Mouse (Mus musculus) midbrain, embryonic 10.5 days (tissue): ENCODE measurements at regions not wholly inside any gene's neighbourhood (a gene's known extent, or its start where the extent isn't known, plus 50 kb on each side); places are given as distances from the start of the nearest gene placed in this dataset.
"Not testable (repeated sequence)": the region's sequence is repeated elsewhere in the genome, so short reads cannot be mapped to it uniquely, and the experiment has no call there.

ENCODE experiments used
- DNase-seq: peaks from one replicate; pipeline ENCODE4 v3.0.0-alpha.2; 2017; ENCODE audit warnings: low spot score
- H3K27ac ChIP-seq: fragments of 300-500 bp; sonication (generic); replicated peaks from 2 replicates; pipeline ENCODE4 v1.5.1; 2016; ENCODE audit warnings: mild to moderate bottlenecking
- H3K27me3 ChIP-seq: fragments of 300-500 bp; sonication (generic); 2 replicates; pipeline ENCODE4 v1.6.1; 2016; ENCODE audit warnings: low read depth, mild to moderate bottlenecking; ENCODE audit not compliant: poor library complexity, severe bottlenecking
- H3K36me3 ChIP-seq: fragments of 300-500 bp; sonication (generic); 2 replicates; pipeline ENCODE4 v1.6.1; 2016; ENCODE audit warnings: mild to moderate bottlenecking, moderate library complexity
- H3K4me1 ChIP-seq: fragments of 300-500 bp; sonication (generic); 2 replicates; pipeline ENCODE4 v1.6.1; 2016
- H3K4me3 ChIP-seq: fragments of 300-500 bp; sonication (generic); 2 replicates; pipeline ENCODE4 v1.5.1; 2016; ENCODE audit warnings: mild to moderate bottlenecking, moderate library complexity
- H3K9me3 ChIP-seq: fragments of 300-500 bp; sonication (generic); replicated peaks from 2 replicates; pipeline ENCODE4 v1.6.1; 2016; ENCODE audit warnings: mild to moderate bottlenecking
- WGBS: fragments of 180-500 bp; shearing (Covaris S2); methylation state at CpG from one replicate; pipeline ENCODE4 v1.1.7; 2016; 5-methylcytosine and 5-hydroxymethylcytosine counted together

GRCm38 (mm10) chrX:50675356-50675755 is 165.5 kb upstream of the Stk26 start:
- WGBS = 39% methylated on average over 6 of the region's 6 CpGs
- Histone ChIP-seq H3K27me3 (no peaks in the 10 kb centered on the region), H3K9me3 (no peaks in the 10 kb centered on the region), H3K36me3 (no peaks in the 10 kb centered on the region), H3K27ac (no peak overlapping the region), H3K4me3 (no peak overlapping the region), H3K4me1 (no peaks in the 10 kb centered on the region)
- DNase-seq = no peak

- DNase-seq = peak; percentile 67
- H3K9me3 ChIP-seq = no peaks in the 10 kb centered on the region
- peak overlapping the region; percentile 73 for H3K27ac ChIP-seq
- H3K4me1 ChIP-seq = no peaks in the 10 kb centered on the region
- H3K27me3 ChIP-seq = 0 out of 2 replicates have a peak, but pooled peaks cover 5% of the 10 kb centered on the region
- whole genome bisulfite sequencing = 39% methylated on average over 9 of the region's 9 CpGs
- no peak overlapping the region for H3K4me3 ChIP-seq
- no peaks in the 10 kb centered on the region for H3K36me3 ChIP-seq
Observed at GRCm38 (mm10) chrX:50657835-50658565, 182.8 kb upstream of the Stk26 start.

GRCm38 (mm10) chrX:50657180-50657834 is 183.5 kb upstream of the Stk26 start:
- H3K9me3 ChIP-seq = no peaks in the 10 kb centered on the region
- no peaks in the 10 kb centered on the region for H3K36me3 ChIP-seq
- no peaks in the 10 kb centered on the region for H3K4me1 ChIP-seq
- H3K4me3 ChIP-seq = no peak overlapping the region
- 0 out of 2 replicates have a peak overlapping the region, but pooled peaks have one; percentile 73 for H3K27ac ChIP-seq
- DNase-seq = no peak
- 72% methylated on average over 6 of the region's 6 CpGs for WGBS
- H3K27me3 ChIP-seq = 0 out of 2 replicates have a peak, but pooled peaks cover 5% of the 10 kb centered on the region

- DNase-seq, H3K36me3 ChIP-seq, H3K4me1 ChIP-seq, H3K27me3 ChIP-seq, H3K9me3 ChIP-seq, H3K4me3 ChIP-seq, H3K27ac ChIP-seq: not testable (repeated sequence)
- 89% methylated on average over 1 of the region's 1 CpGs for WGBS
Observed at GRCm38 (mm10) chrX:50655380-50655779, 185.5 kb upstream of the Stk26 start.

- Histone ChIP-seq H3K4me3 (no peak overlapping the region), H3K27me3 (no peaks in the 10 kb centered on the region), H3K4me1 (no peaks in the 10 kb centered on the region), H3K27ac (no peak overlapping the region), H3K9me3 (no peaks in the 10 kb centered on the region), H3K36me3 (no peaks in the 10 kb centered on the region)
- DNase-seq = no peak
- 72% methylated on average over 4 of the region's 4 CpGs for WGBS
Observed at GRCm38 (mm10) chrX:50641347-50641746, 199.5 kb upstream of the Stk26 start.

GRCm38 (mm10) chrX:50635634-50636033 is 205.2 kb upstream of the Stk26 start:
- DNase-seq = no peak
- Histone ChIP-seq H3K27ac (peak overlapping the region; percentile 76), H3K36me3 (peaks cover 2% of the 10 kb centered on the region), H3K4me1 (peaks cover 7% of the 10 kb centered on the region; the same call in 1 of the 2 replicates), H3K9me3 (no peaks in the 10 kb centered on the region), H3K4me3 (peak overlapping the region; percentile 60), H3K27me3 (peaks cover 4% of the 10 kb centered on the region; the same call in 1 of the 2 replicates)
- 41% methylated on average over 6 of the region's 6 CpGs for WGBS

- WGBS = 20% methylated on average over 30 of the region's 30 CpGs
- Histone ChIP-seq H3K27me3 (peaks cover 4% of the 10 kb centered on the region; the same call in 1 of the 2 replicates), H3K36me3 (peaks cover 8% of the 10 kb centered on the region), H3K27ac (peak overlapping the region; percentile 76), H3K4me3 (peak overlapping the region; percentile 60), H3K4me1 (peaks cover 7% of the 10 kb centered on the region; the same call in 1 of the 2 replicates), H3K9me3 (no peaks in the 10 kb centered on the region)
- peak; percentile 83 for DNase-seq
Observed at GRCm38 (mm10) chrX:50634842-50635615, 205.8 kb upstream of the Stk26 start.

GRCm38 (mm10) chrX:50632536-50632935 is 204.2 kb upstream of the Olfr1324 start:
- Histone ChIP-seq H3K4me1 (peaks cover 7% of the 10 kb centered on the region; the same call in 1 of the 2 replicates), H3K4me3 (no peak overlapping the region), H3K27ac (no peak overlapping the region), H3K27me3 (peaks cover 4% of the 10 kb centered on the region; the same call in 1 of the 2 replicates), H3K9me3 (no peaks in the 10 kb centered on the region), H3K36me3 (peaks cover 10% of the 10 kb centered on the region)
- no peak for DNase-seq
- WGBS = 31% methylated on average over 6 of the region's 6 CpGs

GRCm38 (mm10) chrX:50625336-50625735 is 197.0 kb upstream of the Olfr1324 start:
- H3K27ac ChIP-seq = no peak overlapping the region
- DNase-seq = no peak
- no peaks in the 10 kb centered on the region for H3K27me3 ChIP-seq
- no peaks in the 10 kb centered on the region for H3K4me1 ChIP-seq
- no peak overlapping the region for H3K4me3 ChIP-seq
- peaks cover 25% of the 10 kb centered on the region for H3K36me3 ChIP-seq
- WGBS = 82% methylated on average over 6 of the region's 6 CpGs
- no peaks in the 10 kb centered on the region for H3K9me3 ChIP-seq

GRCm38 (mm10) chrX:50622984-50623455 is 194.7 kb upstream of the Olfr1324 start:
- Histone ChIP-seq H3K4me1 (no peaks in the 10 kb centered on the region), H3K27ac (no peak overlapping the region), H3K27me3 (no peaks in the 10 kb centered on the region), H3K9me3 (no peaks in the 10 kb centered on the region), H3K36me3 (peaks cover 35% of the 10 kb centered on the region), H3K4me3 (peak overlapping the region; percentile 34)
- 69% methylated on average over 19 of the region's 19 CpGs for WGBS
- DNase-seq = peak; percentile 44

GRCm38 (mm10) chrX:50620909-50621308 is 192.6 kb upstream of the Olfr1324 start:
- no peak for DNase-seq
- 67% methylated on average over 8 of the region's 8 CpGs for WGBS
- Histone ChIP-seq H3K27me3 (no peaks in the 10 kb centered on the region), H3K27ac (no peak overlapping the region), H3K36me3 (peaks cover 40% of the 10 kb centered on the region), H3K4me3 (no peak overlapping the region), H3K9me3 (no peaks in the 10 kb centered on the region), H3K4me1 (no peaks in the 10 kb centered on the region)

- peak; percentile 44 for DNase-seq
- Histone ChIP-seq H3K4me1 (no peaks in the 10 kb centered on the region), H3K9me3 (no peaks in the 10 kb centered on the region), H3K27me3 (no peaks in the 10 kb centered on the region), H3K4me3 (no peak overlapping the region), H3K36me3 (peaks cover 35% of the 10 kb centered on the region), H3K27ac (peak overlapping the region; percentile 59)
- WGBS = 59% methylated on average over 9 of the region's 9 CpGs
Observed at GRCm38 (mm10) chrX:50619919-50620318, 191.6 kb upstream of the Olfr1324 start.
